Mouse (Mus musculus) MEL (cell line): ENCODE data around the gene Sult6b2. TPM values are rescaled to one million over a fixed set of nuclear protein-coding genes. Genes with fewer than 3 reads are reported as not detected.

Experiments used
- DNase-seq: peaks from one replicate; pipeline ENCODE4 v3.0.0; 2011; ENCODE audit warnings: low read depth, low spot score
- H3K27ac ChIP-seq: 2 replicates; pipeline ENCODE4 v1.5.1; 2012; ENCODE audit warnings: low read depth, mild to moderate bottlenecking, control low read depth, low read length, moderate library complexity; ENCODE audit not compliant: control insufficient read depth
- H3K27me3 ChIP-seq, 2 experiments: fragments of 150-350 bp in 1 of 2; sonication (generic) in 1 of 2; 2 replicates each; pipeline ENCODE4 v1.6.1; 2012; ENCODE audit warnings: low read length in 2 of 2, mild to moderate bottlenecking in 2 of 2, improper control_type of control experiment in 1 of 2, moderate library complexity in 1 of 2; ENCODE audit not compliant: insufficient read depth in 2 of 2, control insufficient read depth in 1 of 2
- H3K36me3 ChIP-seq, 2 experiments: 2 replicates each; pipeline ENCODE4 v1.6.1; 2012 to 2014; ENCODE audit warnings: low read length in 2 of 2, improper control_type of control experiment in 1 of 2, inconsistent platforms in 1 of 2, mild to moderate bottlenecking in 1 of 2; ENCODE audit not compliant: insufficient read depth in 2 of 2, control insufficient read depth in 1 of 2
- H3K4me1 ChIP-seq, 2 experiments: fragments of 150-350 bp in 1 of 2; sonication (generic) in 1 of 2; 2 replicates each; pipeline ENCODE4 v1.6.1; 2012; ENCODE audit warnings: low read length in 2 of 2, improper control_type of control experiment in 1 of 2, mild to moderate bottlenecking in 1 of 2; ENCODE audit not compliant: insufficient read depth in 2 of 2, control insufficient read depth in 1 of 2
- H3K4me3 ChIP-seq, 2 experiments: fragments of 150-350 bp in 1 of 2; sonication (generic) in 1 of 2; 2 replicates each; pipeline ENCODE4 v1.5.1; 2012; ENCODE audit warnings: low read depth in 2 of 2, low read length in 2 of 2, mild to moderate bottlenecking in 2 of 2, moderate library complexity in 2 of 2, control low read depth in 1 of 2, improper control_type of control experiment in 1 of 2; ENCODE audit not compliant: control insufficient read depth in 1 of 2, insufficient read depth in 1 of 2
- H3K79me2 ChIP-seq: 2 replicates; pipeline ENCODE4 v1.6.1; 2012; ENCODE audit warnings: mild to moderate bottlenecking, low read length, moderate library complexity; ENCODE audit not compliant: control insufficient read depth, poor library complexity, insufficient read depth
- H3K9ac ChIP-seq: 2 replicates; pipeline ENCODE4 v1.6.1; 2012; ENCODE audit warnings: low read depth, mild to moderate bottlenecking, control low read depth, low read length, moderate library complexity; ENCODE audit not compliant: control insufficient read depth, poor library complexity, severe bottlenecking
- H3K9me3 ChIP-seq: fragments of 150-350 bp; sonication (generic); replicated peaks from 2 replicates; pipeline ENCODE4 v1.6.1; 2012; ENCODE audit warnings: mild to moderate bottlenecking, low read length, improper control_type of control experiment, moderate library complexity; ENCODE audit not compliant: insufficient read depth
- BHLHE40 ChIP-seq: IDR thresholded peaks from 2 replicates; pipeline ENCODE4 v1.6.1; 2012; ENCODE audit warnings: low read depth, mild to moderate bottlenecking, inconsistent platforms, low read length, improper control_type of control experiment, borderline replicate concordance
- CHD2 ChIP-seq: IDR thresholded peaks from 2 replicates; pipeline ENCODE4 v1.6.1; 2011; ENCODE audit warnings: low read length, improper control_type of control experiment
- CTCF ChIP-seq, 3 experiments: IDR thresholded peaks in 2 of 3; conservative IDR thresholded peaks in 1 of 3; 2 replicates each; pipeline ENCODE4 v1.5.1; 2011 to 2012; ENCODE audit warnings: low read length in 3 of 3, low read depth in 2 of 3, mild to moderate bottlenecking in 2 of 3, improper control_type of control experiment in 1 of 3, inconsistent platforms in 1 of 3, mixed read lengths in 1 of 3, moderate library complexity in 1 of 3; ENCODE audit not compliant: control insufficient read depth in 1 of 3, insufficient read depth in 1 of 3, poor library complexity in 1 of 3, severe bottlenecking in 1 of 3
- E2F4 ChIP-seq: IDR thresholded peaks from 2 replicates; pipeline ENCODE4 v1.6.1; 2011; ENCODE audit warnings: low read depth, low read length, improper control_type of control experiment, borderline replicate concordance
- EP300 ChIP-seq, 2 experiments: IDR thresholded peaks; 2 replicates each; pipeline ENCODE4 v1.6.1; 2011; ENCODE audit warnings: improper control_type of control experiment in 2 of 2, low read length in 2 of 2, low read depth in 1 of 2, mild to moderate bottlenecking in 1 of 2
- ETS1 ChIP-seq: IDR thresholded peaks from 2 replicates; pipeline ENCODE4 v1.6.1; 2012; ENCODE audit warnings: low read depth, mild to moderate bottlenecking, inconsistent platforms, low read length, improper control_type of control experiment, moderate library complexity
- HCFC1 ChIP-seq: IDR thresholded peaks from 2 replicates; pipeline ENCODE4 v1.6.1; 2012; ENCODE audit warnings: low read depth, mild to moderate bottlenecking, inconsistent platforms, low read length, improper control_type of control experiment, moderate library complexity
- MAX ChIP-seq: IDR thresholded peaks from 2 replicates; pipeline ENCODE4 v1.6.1; 2011; ENCODE audit warnings: low read length, improper control_type of control experiment
- MEF2A ChIP-seq: IDR thresholded peaks from 2 replicates; pipeline ENCODE4 v1.6.1; 2014; ENCODE audit warnings: low read depth, mild to moderate bottlenecking, inconsistent platforms, low read length, improper control_type of control experiment; ENCODE audit not compliant: poor library complexity, insufficient replicate concordance, severe bottlenecking; ENCODE audit errors: extremely low read depth
- MYB ChIP-seq: IDR thresholded peaks from 2 replicates; pipeline ENCODE4 v1.6.1; 2011; ENCODE audit warnings: mild to moderate bottlenecking, low read depth, low read length, improper control_type of control experiment
- MYC ChIP-seq: IDR thresholded peaks from 2 replicates; pipeline ENCODE4 v1.6.1; 2011; ENCODE audit warnings: low read depth, mild to moderate bottlenecking, low read length, improper control_type of control experiment, moderate library complexity
- NELFE ChIP-seq: IDR thresholded peaks from 2 replicates; pipeline ENCODE4 v1.6.1; 2011; ENCODE audit warnings: low read depth, low read length, improper control_type of control experiment
- NRF1 ChIP-seq: IDR thresholded peaks from 2 replicates; pipeline ENCODE4 v1.6.1; 2014; ENCODE audit warnings: low read depth, mild to moderate bottlenecking, inconsistent platforms, low read length, improper control_type of control experiment, moderate library complexity; ENCODE audit not compliant: poor library complexity, insufficient read depth, severe bottlenecking
- RCOR1 ChIP-seq: IDR thresholded peaks from 2 replicates; pipeline ENCODE4 v1.6.1; 2012; ENCODE audit warnings: low read depth, mild to moderate bottlenecking, inconsistent platforms, low read length, improper control_type of control experiment
- SIN3A ChIP-seq: IDR thresholded peaks from 2 replicates; pipeline ENCODE4 v1.6.1; 2012; ENCODE audit warnings: low read length, improper control_type of control experiment, inconsistent platforms
- SMC3 ChIP-seq: IDR thresholded peaks from 2 replicates; pipeline ENCODE4 v1.6.1; 2011; ENCODE audit warnings: low read depth, low read length, improper control_type of control experiment
- UBTF ChIP-seq: IDR thresholded peaks from 2 replicates; pipeline ENCODE4 v1.6.1; 2012; ENCODE audit warnings: low read depth, mild to moderate bottlenecking, inconsistent platforms, low read length, improper control_type of control experiment, moderate library complexity, borderline replicate concordance; ENCODE audit not compliant: insufficient read depth
- ZC3H11A ChIP-seq: IDR thresholded peaks from 2 replicates; pipeline ENCODE4 v1.6.1; 2012; ENCODE audit warnings: low read depth, mild to moderate bottlenecking, inconsistent platforms, low read length, improper control_type of control experiment
- polyA plus RNA-seq, 2 experiments: library from polyadenylated mRNA; stranded (reverse) in 1 of 2; unstranded in 1 of 2; fragments of >175 nt in 1 of 2; fragments of >200 nt in 1 of 2; gene quantifications; 2 replicates each; pipeline versions ENCODE4 v1.2.1 to v1.2.4; 2012; ENCODE audit warnings: low replicate concordance in 2 of 2, low read depth in 1 of 2; ENCODE audit not compliant: insufficient read length in 2 of 2, insufficient read depth in 1 of 2, missing spikeins in 1 of 2
- total RNA-seq: library from RNA; depleted of rRNA; stranded (reverse); fragments of 300-350 nt; gene quantifications from 2 replicates; pipeline ENCODE4 v1.2.3, GENCODE M21; 2012

The Sult6b2 gene
- total and polyA plus RNA-seq, 3 experiments: 0.07 TPM; not detected in 2

DNA sequence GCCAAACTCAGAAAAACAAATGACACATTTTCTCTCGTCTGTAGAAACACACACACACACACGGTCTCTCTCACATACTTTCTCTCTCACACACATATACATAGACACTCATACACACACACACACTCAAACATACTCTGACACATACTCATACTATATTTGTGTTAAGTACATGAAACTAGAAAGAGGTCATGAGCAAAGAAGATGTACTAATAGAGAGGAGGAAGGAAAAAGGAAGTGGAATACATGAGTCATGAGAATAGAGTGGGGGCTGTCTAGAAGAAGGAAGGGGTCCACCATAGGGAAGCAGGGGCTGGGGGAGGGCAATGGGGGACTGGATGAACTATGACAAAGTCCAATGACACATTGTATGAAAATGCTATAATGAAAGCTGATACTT is 57.1 kb downstream of the Sult6b2 start:
- H3K79me2 ChIP-seq: no peaks in the 10 kb centered on the region
- H3K9me3 ChIP-seq: no peaks in the 10 kb centered on the region
- DNase-seq: peak; percentile 51
- no peak for TF ChIP-seq BHLHE40
- no peak for TF ChIP-seq ZC3H11A
- TF ChIP-seq SMC3: no peak
- TF ChIP-seq SIN3A: 0 out of 2 replicates have a peak, but pooled peaks have one; percentile 9
- TF ChIP-seq MYC: no peak
- no peak for TF ChIP-seq UBTF
- peak in 1 of 2 experiments; percentile 24; a peak in 1 of 4 replicates for TF ChIP-seq EP300 (IDR thresholded peaks at IDR 0.05; ENCODE audit: low read depth in 1 of 2, low read length in 2 of 2)
- TF ChIP-seq MAX: no peak
- peak overlapping the region in 1 of 2 experiments; percentile 8; a peak in 1 of 4 replicates for H3K4me3 ChIP-seq
- H3K9ac ChIP-seq: no peak overlapping the region
- H3K4me1 ChIP-seq: peaks cover 7 to 18% of the 10 kb centered on the region in 2 experiments
- H3K27ac ChIP-seq: no peak overlapping the region
- no peaks in the 10 kb centered on the region for H3K27me3 ChIP-seq
- peaks cover 0 to 19% of the 10 kb centered on the region in 2 experiments; a peak in 2 of 4 replicates for H3K36me3 ChIP-seq

DNA sequence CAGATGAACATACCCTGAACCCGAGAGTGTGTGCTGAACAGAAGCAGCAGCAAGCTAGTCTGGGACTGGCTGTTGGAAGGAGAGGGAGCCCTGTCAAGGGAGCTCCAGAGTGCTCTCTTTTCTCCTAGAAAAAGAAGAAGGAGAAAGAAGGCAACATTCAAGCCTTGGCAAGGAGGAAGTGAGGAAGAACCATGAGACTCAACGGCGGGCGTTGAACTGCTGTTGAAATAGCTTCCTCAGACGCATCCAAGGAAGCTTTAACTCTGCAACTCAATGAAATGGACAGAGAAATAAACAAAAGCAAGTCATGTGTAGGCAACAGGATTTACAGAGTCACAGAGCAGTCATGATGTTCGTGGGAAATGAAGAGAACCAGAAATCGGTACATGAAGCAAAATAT is 57.5 kb downstream of the Sult6b2 start:
- no peak overlapping the region for H3K27ac ChIP-seq
- no peaks in the 10 kb centered on the region for H3K79me2 ChIP-seq
- H3K27me3 ChIP-seq: no peaks in the 10 kb centered on the region
- H3K4me1 ChIP-seq: peaks cover 7 to 14% of the 10 kb centered on the region in 2 experiments
- no peak overlapping the region for H3K9ac ChIP-seq
- no peaks in the 10 kb centered on the region for H3K9me3 ChIP-seq
- H3K4me3 ChIP-seq: peak overlapping the region in 1 of 2 experiments; percentile 8; a peak in 1 of 4 replicates
- peaks cover 0 to 16% of the 10 kb centered on the region in 2 experiments; a peak in 2 of 4 replicates for H3K36me3 ChIP-seq
- TF ChIP-seq MEF2A (no peak), SIN3A (0 out of 2 replicates have a peak, but pooled peaks have one; percentile 7)
- DNase-seq: peak; percentile 41

DNA sequence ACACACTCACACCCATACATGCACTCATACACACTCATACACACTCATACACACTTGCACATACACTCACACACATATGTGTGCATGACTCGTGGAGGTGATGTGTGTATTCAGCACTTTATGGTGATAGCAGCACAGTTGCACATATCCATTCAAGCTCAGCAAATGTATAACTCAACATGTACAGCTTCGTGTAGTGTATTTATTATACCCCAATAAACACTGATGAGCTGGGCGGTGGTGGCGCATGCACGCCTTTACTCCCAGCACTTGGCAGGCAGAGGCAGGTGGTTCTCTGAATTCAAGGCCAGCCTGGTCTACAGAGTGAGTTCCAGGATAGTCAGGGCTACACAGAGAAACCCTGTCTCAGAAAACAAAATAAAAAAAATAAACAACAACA is 58.8 kb downstream of the Sult6b2 start:
- peaks cover 7 to 13% of the 10 kb centered on the region in 2 experiments for H3K4me1 ChIP-seq
- H3K36me3 ChIP-seq: peaks cover 0 to 16% of the 10 kb centered on the region in 2 experiments; a peak in 2 of 4 replicates
- no peak for DNase-seq
- H3K79me2 ChIP-seq: no peaks in the 10 kb centered on the region
- no peak overlapping the region for H3K4me3 ChIP-seq
- H3K9me3 ChIP-seq: no peaks in the 10 kb centered on the region
- no peak overlapping the region for H3K9ac ChIP-seq
- H3K27me3 ChIP-seq: no peaks in the 10 kb centered on the region
- no peak for TF ChIP-seq BHLHE40
- TF ChIP-seq ETS1: no peak
- TF ChIP-seq CTCF (IDR thresholded peaks at IDR 0.05 in 2 of 3, conservative IDR thresholded peaks at IDR 0.05 in 1 of 3; ENCODE audit: control insufficient read depth in 1 of 3, insufficient read depth in 1 of 3, low read depth in 2 of 3, low read length in 3 of 3, poor library complexity in 1 of 3, severe bottlenecking in 1 of 3): no peak
- TF ChIP-seq RCOR1: no peak
- TF ChIP-seq NRF1: no peak
- no peak for TF ChIP-seq MYB
- TF ChIP-seq NELFE: no peak
- TF ChIP-seq MAX: no peak
- TF ChIP-seq CHD2: no peak
- TF ChIP-seq E2F4: no peak
- no peak for TF ChIP-seq HCFC1
- no peak for TF ChIP-seq MEF2A
- no peak overlapping the region for H3K27ac ChIP-seq
